Mouse (Mus musculus): ENCODE results near the gene Gm10320. TPM values are rescaled to one million over a fixed set of nuclear protein-coding genes. Genes with fewer than 3 reads are reported as not detected.
A peak's percentile ranks its signal among the peaks of the same experiment; 100 is the strongest.

The Gm10320 gene
- polyA plus RNA-seq, 1 experiment from 2014 or later, result 1.5 TPM

DNA sequence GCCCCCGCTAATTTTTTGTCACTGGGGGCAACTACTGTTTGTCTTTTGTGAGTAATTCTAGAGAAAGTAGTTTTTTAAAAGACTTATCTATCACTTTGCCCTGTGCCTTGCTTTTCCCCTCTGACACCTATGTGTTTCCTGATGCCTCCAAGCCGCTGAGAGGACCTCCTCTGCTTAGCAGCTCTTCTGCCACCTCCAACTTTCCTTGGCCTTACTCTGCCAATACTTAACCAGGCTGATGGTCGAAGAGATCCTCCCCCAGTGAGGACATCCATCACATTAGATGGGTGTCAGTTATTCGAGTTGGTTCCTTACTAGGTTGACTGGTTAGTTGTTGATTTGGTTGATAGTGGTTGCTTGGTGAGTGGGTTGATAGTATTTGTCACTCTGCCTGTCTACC lies 14.7 kb upstream of the Gm10320 start:
- WGBS, result 24% methylated on average over 4 of the region's 4 CpGs
- TF ChIP-seq CTCF (IDR thresholded peaks at IDR 0.05; ENCODE audit: low read depth) (no peak), EP300 (optimal IDR thresholded peaks at IDR 0.05) (no peak)
- no peak overlapping the region for H3K4me3 ChIP-seq (ENCODE audit: low read depth, low read length)
- DNase-seq (ENCODE audit: low spot score), result no peak
- peaks cover 12% of the 10 kb centered on the region; the same call in 1 of the 2 replicates for H3K27me3 ChIP-seq (ENCODE audit: control insufficient read depth, insufficient read depth, low read length)
- no peaks in the 10 kb centered on the region for H3K9me3 ChIP-seq (ENCODE audit: control insufficient read depth, low read length)
- no peaks in the 10 kb centered on the region for H3K36me3 ChIP-seq (ENCODE audit: control insufficient read depth, insufficient read depth, low read length)
- H3K4me2 ChIP-seq (replicated peaks; ENCODE audit: low read depth), result no peak overlapping the region
- H3K27ac ChIP-seq (replicated peaks), result no peak overlapping the region
- H3K9ac ChIP-seq (ENCODE audit: low read length), result no peak overlapping the region
- H3K4me1 ChIP-seq (replicated peaks; ENCODE audit: control insufficient read depth, insufficient read depth), result peaks cover 8% of the 10 kb centered on the region; the same call in 1 of the 2 replicates
- no peak for ATAC-seq (ENCODE audit: low FRiP score, low TSS enrichment)

- peaks cover 12% of the 10 kb centered on the region; the same call in 1 of the 2 replicates for H3K27me3 ChIP-seq (ENCODE audit: control insufficient read depth, insufficient read depth, low read length)
Observed at GRCm38 (mm10) chr13:98505989-98506388, 14.2 kb upstream of the Gm10320 start.

DNA sequence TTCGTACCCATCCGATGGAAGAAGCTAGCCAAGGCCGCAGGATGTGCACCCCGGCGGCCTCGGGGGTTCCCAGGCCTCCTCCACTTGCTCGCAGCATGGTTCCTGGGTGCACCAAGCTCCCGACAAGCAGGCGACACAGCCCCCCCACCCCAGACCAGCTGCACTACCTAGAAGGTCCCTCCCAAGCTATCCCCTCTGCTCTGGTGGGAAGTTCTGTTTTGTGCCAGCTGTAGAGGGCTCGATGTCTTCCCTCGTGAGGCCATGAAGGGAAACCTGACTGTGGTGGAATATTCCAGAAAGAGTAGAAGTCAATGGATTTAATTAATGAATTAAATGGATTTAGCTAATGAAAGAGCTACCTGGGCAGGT lies 13.7 kb upstream of the Gm10320 start:
- TF ChIP-seq CTCF (IDR thresholded peaks at IDR 0.05; ENCODE audit: low read depth) (no peak), EP300 (optimal IDR thresholded peaks at IDR 0.05) (no peak)
- DNase-seq (ENCODE audit: low spot score), result no peak
- Histone ChIP-seq H3K4me3 (ENCODE audit: low read depth, low read length) (no peak overlapping the region), H3K9ac (ENCODE audit: low read length) (no peak overlapping the region), H3K36me3 (ENCODE audit: control insufficient read depth, insufficient read depth, low read length) (no peaks in the 10 kb centered on the region), H3K27me3 (ENCODE audit: control insufficient read depth, insufficient read depth, low read length) (peaks cover 15% of the 10 kb centered on the region; the same call in 1 of the 2 replicates), H3K9me3 (ENCODE audit: control insufficient read depth, low read length) (no peaks in the 10 kb centered on the region), H3K4me2 (replicated peaks; ENCODE audit: low read depth) (no peak overlapping the region), H3K27ac (replicated peaks) (no peak overlapping the region), H3K4me1 (replicated peaks; ENCODE audit: control insufficient read depth, insufficient read depth) (peaks cover 8% of the 10 kb centered on the region; the same call in 1 of the 2 replicates)
- WGBS, result 23% methylated on average over 11 of the region's 11 CpGs
- ATAC-seq (ENCODE audit: low FRiP score, low TSS enrichment), result no peak; the same call in 1 of the 2 replicates

More at GRCm38 (mm10) chr13:98505989-98506388, 14.2 kb upstream of the Gm10320 start:
- no peak for ATAC-seq (ENCODE audit: low FRiP score, low TSS enrichment)
- no peak overlapping the region for H3K27ac ChIP-seq (replicated peaks)
- no peaks in the 10 kb centered on the region for H3K9me3 ChIP-seq (ENCODE audit: control insufficient read depth, low read length)
- H3K36me3 ChIP-seq (ENCODE audit: control insufficient read depth, insufficient read depth, low read length), result no peaks in the 10 kb centered on the region
- 48% methylated on average over 6 of the region's 6 CpGs for WGBS
- TF ChIP-seq CTCF (IDR thresholded peaks at IDR 0.05; ENCODE audit: low read depth) (no peak), EP300 (optimal IDR thresholded peaks at IDR 0.05) (no peak)
- no peak for DNase-seq (ENCODE audit: low spot score)
- no peak overlapping the region for H3K4me3 ChIP-seq (ENCODE audit: low read depth, low read length)
- H3K4me1 ChIP-seq (replicated peaks; ENCODE audit: control insufficient read depth, insufficient read depth), result peaks cover 8% of the 10 kb centered on the region; the same call in 1 of the 2 replicates
- no peak overlapping the region for H3K4me2 ChIP-seq (replicated peaks; ENCODE audit: low read depth)
- no peak overlapping the region for H3K9ac ChIP-seq (ENCODE audit: low read length)

DNA sequence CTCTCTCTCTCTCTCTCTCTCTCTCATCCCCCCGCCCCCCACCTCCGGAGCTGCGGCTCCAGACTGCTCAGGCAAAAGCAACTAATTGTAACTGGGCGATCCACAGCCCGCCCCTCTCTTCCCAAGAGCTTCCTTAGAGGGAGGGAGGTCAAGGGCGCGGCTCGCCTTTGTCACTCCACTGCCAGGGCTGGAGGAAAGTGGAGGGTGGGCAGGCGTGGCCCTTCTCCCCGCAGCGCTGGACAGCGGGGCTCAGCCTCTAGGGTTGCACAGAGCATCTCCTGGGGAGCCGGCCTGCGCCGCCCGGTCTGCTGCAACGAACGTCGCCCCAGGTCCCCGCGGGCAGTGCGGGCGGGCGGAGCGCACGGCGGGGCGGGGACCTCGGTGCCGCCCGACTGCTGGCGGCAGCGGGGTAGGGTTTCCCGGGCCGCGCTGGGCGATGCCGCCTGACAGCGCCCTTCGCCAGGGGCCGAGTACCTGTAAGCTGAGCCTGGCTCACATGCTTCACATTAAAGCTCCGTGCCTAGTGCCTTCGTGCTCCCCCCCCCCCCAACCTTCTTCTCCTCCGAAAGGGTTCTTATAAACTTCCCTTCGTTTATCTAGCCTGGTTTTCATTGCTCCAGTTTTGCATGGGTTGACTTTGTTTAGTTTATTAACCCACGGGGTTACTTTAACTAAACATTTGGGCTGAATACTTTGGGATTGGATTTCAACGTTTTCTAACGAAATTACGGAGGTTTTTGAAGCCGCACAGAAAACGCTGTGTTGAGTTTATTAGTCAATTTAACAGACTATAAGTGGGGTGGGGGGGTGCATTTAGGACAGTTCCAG lies 13.1 kb upstream of the Gm10320 start:
- Histone ChIP-seq H3K27ac (replicated peaks) (no peak overlapping the region), H3K4me3 (ENCODE audit: low read depth, low read length) (peak overlapping the region; percentile 34), H3K36me3 (ENCODE audit: control insufficient read depth, insufficient read depth, low read length) (no peaks in the 10 kb centered on the region), H3K9me3 (ENCODE audit: control insufficient read depth, low read length) (no peaks in the 10 kb centered on the region), H3K9ac (ENCODE audit: low read length) (no peak overlapping the region), H3K27me3 (ENCODE audit: control insufficient read depth, insufficient read depth, low read length) (peaks cover 15% of the 10 kb centered on the region; the same call in 1 of the 2 replicates), H3K4me2 (replicated peaks; ENCODE audit: low read depth) (peak overlapping the region; percentile 57), H3K4me1 (replicated peaks; ENCODE audit: control insufficient read depth, insufficient read depth) (peaks cover 8% of the 10 kb centered on the region; the same call in 1 of the 2 replicates)
- WGBS, result under 1% methylated on average over 49 of the region's 51 CpGs
- DNase-seq (ENCODE audit: low spot score) (peak; percentile 55), ATAC-seq (ENCODE audit: low FRiP score, low TSS enrichment) (peak; percentile 66)
- no peak for TF ChIP-seq EP300 (optimal IDR thresholded peaks at IDR 0.05)
- no peak for TF ChIP-seq CTCF (IDR thresholded peaks at IDR 0.05; ENCODE audit: low read depth)

GRCm38 (mm10) chr13:98504181-98504660 lies 12.4 kb upstream of the Gm10320 start:
- DNase-seq (ENCODE audit: low spot score), result no peak
- Histone ChIP-seq H3K9me3 (ENCODE audit: control insufficient read depth, low read length) (no peaks in the 10 kb centered on the region), H3K4me1 (replicated peaks; ENCODE audit: control insufficient read depth, insufficient read depth) (peaks cover 8% of the 10 kb centered on the region; the same call in 1 of the 2 replicates), H3K4me3 (ENCODE audit: low read depth, low read length) (no peak overlapping the region; the same call in 1 of the 2 replicates), H3K27ac (replicated peaks) (no peak overlapping the region), H3K36me3 (ENCODE audit: control insufficient read depth, insufficient read depth, low read length) (no peaks in the 10 kb centered on the region), H3K27me3 (ENCODE audit: control insufficient read depth, insufficient read depth, low read length) (peaks cover 15% of the 10 kb centered on the region; the same call in 1 of the 2 replicates), H3K9ac (ENCODE audit: low read length) (no peak overlapping the region), H3K4me2 (replicated peaks; ENCODE audit: low read depth) (peak overlapping the region; percentile 57)
- TF ChIP-seq CTCF (IDR thresholded peaks at IDR 0.05; ENCODE audit: low read depth), result no peak
- no peak for ATAC-seq (ENCODE audit: low FRiP score, low TSS enrichment)
- 1% methylated on average over 27 of the region's 27 CpGs for WGBS

DNA sequence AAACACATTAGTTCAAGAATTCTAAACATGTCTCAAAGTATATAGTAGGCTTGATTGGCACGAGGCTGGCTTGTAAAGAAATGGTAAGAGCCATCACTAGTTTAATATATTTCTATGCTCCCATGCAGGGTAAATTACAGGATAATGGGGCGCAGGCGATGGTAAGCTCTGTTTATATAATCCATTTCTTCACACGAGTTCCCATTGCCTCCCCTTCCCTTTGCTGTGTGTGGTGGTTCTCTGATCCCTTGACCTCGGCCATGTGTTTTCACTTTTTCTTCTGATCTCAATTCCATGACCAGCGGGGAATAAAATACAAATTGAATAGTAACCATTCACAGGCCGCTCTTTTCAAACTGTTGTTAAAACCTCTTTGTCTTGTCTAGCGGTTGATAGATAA lies 11.8 kb upstream of the Gm10320 start:
- ATAC-seq (ENCODE audit: low FRiP score, low TSS enrichment) (no peak), DNase-seq (ENCODE audit: low spot score) (no peak)
- no peak overlapping the region for H3K27ac ChIP-seq (replicated peaks)
- no peak overlapping the region for H3K4me2 ChIP-seq (replicated peaks; ENCODE audit: low read depth)
- H3K9ac ChIP-seq (ENCODE audit: low read length), result no peak overlapping the region
- peaks cover 8% of the 10 kb centered on the region; the same call in 1 of the 2 replicates for H3K4me1 ChIP-seq (replicated peaks; ENCODE audit: control insufficient read depth, insufficient read depth)
- H3K27me3 ChIP-seq (ENCODE audit: control insufficient read depth, insufficient read depth, low read length), result peaks cover 15% of the 10 kb centered on the region; the same call in 1 of the 2 replicates
- H3K4me3 ChIP-seq (ENCODE audit: low read depth, low read length), result no peak overlapping the region
- WGBS, result 11% methylated on average over 8 of the region's 8 CpGs
- TF ChIP-seq EP300 (optimal IDR thresholded peaks at IDR 0.05) (no peak), CTCF (IDR thresholded peaks at IDR 0.05; ENCODE audit: low read depth) (no peak)
- no peaks in the 10 kb centered on the region for H3K9me3 ChIP-seq (ENCODE audit: control insufficient read depth, low read length)
- no peaks in the 10 kb centered on the region for H3K36me3 ChIP-seq (ENCODE audit: control insufficient read depth, insufficient read depth, low read length)
